Mouse (Mus musculus) ES-Bruce4 (cell line): Measurements from ENCODE around the gene Defb5. TPM values are rescaled to one million over a fixed set of nuclear protein-coding genes. Genes with fewer than 3 reads are reported as not detected.
"Not testable (repeated sequence)": the region's sequence is repeated elsewhere in the genome, so short reads cannot be mapped to it uniquely, and the experiment has no call there.

Experiments used
- H3K27ac ChIP-seq: 2 replicates; pipeline ENCODE4 v1.5.1; 2012; ENCODE audit warnings: low read length, inconsistent platforms; ENCODE audit not compliant: insufficient read depth
- H3K27me3 ChIP-seq: 2 replicates; pipeline ENCODE4 v1.6.1; 2012; ENCODE audit warnings: mild to moderate bottlenecking, low read length, inconsistent platforms; ENCODE audit not compliant: control insufficient read depth, poor library complexity, insufficient read depth, severe bottlenecking
- H3K36me3 ChIP-seq: 2 replicates; pipeline ENCODE4 v1.6.1; 2012; ENCODE audit warnings: inconsistent platforms, mild to moderate bottlenecking, low read length, moderate library complexity; ENCODE audit not compliant: control insufficient read depth, poor library complexity, insufficient read depth, severe bottlenecking
- H3K4me1 ChIP-seq: one replicate; pipeline ENCODE4 v1.8.1; 2011; ENCODE audit warnings: low read length; ENCODE audit not compliant: control insufficient read depth, insufficient read depth
- H3K4me3 ChIP-seq: 2 replicates; pipeline ENCODE4 v1.5.1; 2011; ENCODE audit warnings: low read depth, mild to moderate bottlenecking, low read length
- H3K9ac ChIP-seq: 2 replicates; pipeline ENCODE4 v1.6.1; 2012; ENCODE audit warnings: low read depth, mild to moderate bottlenecking, inconsistent platforms; ENCODE audit not compliant: poor library complexity, severe bottlenecking
- H3K9me3 ChIP-seq: replicated peaks from 2 replicates; pipeline ENCODE4 v1.6.1; 2012; ENCODE audit warnings: mild to moderate bottlenecking, low read length, inconsistent platforms; ENCODE audit not compliant: control insufficient read depth, poor library complexity, insufficient read depth, severe bottlenecking
- CTCF ChIP-seq: IDR thresholded peaks from one replicate; pipeline ENCODE4 v1.8.1; 2011; ENCODE audit warnings: low read depth, low read length
- EP300 ChIP-seq: IDR thresholded peaks from 2 replicates; pipeline ENCODE4 v1.6.1; 2011; ENCODE audit warnings: low read depth, low read length; ENCODE audit not compliant: insufficient read depth
- POLR2A ChIP-seq: IDR thresholded peaks from one replicate; pipeline ENCODE4 v1.8.1; 2011; ENCODE audit warnings: low read length; ENCODE audit not compliant: insufficient read depth
- polyA plus RNA-seq: library from polyadenylated mRNA; stranded (reverse); fragments of >200 nt; gene quantifications from 2 replicates; pipeline ENCODE4 v1.2.4, GENCODE M21; 2011; ENCODE audit warnings: low read depth; ENCODE audit not compliant: missing spikeins, insufficient read depth, insufficient read length

The Defb5 gene
- polyA plus RNA-seq: not detected in 2 replicates

DNA sequence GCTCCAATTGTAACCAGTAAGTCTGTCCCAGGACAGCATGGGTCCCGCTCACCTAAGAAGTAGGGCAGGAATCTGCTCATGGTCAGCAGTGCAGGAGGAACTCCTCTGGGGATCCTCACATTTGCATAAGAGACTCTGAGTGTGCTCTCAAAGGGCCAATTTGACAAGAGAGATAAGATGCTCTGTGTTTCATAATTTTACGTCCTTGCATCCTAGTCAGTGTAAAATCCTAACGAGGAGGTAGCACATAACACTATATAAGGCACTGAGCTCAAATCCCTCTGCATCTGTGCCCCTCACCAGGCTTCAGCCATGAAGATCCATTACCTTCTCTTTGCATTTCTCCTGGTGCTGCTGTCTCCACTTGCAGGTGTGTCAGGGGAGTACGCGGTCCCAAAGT is at the start of gene Defb5:
Gene Defb5, plus strand, starts transcription at position 301 of the 400 bp plus-strand sequence.
- Histone ChIP-seq H3K27me3 (no peaks in the 10 kb centered on the region; the same call in 1 of the 2 replicates), H3K4me3 (no peak within 1 kb of the TSS), H3K4me1 (no peaks in the 10 kb centered on the region), H3K9ac (no peak within 1 kb of the TSS), H3K36me3 (no peaks in the 10 kb centered on the region), H3K9me3 (no peaks in the 10 kb centered on the region), H3K27ac (no peak within 1 kb of the TSS)
- TF ChIP-seq EP300 (no peak), CTCF (no peak), POLR2A (no peak)

DNA sequence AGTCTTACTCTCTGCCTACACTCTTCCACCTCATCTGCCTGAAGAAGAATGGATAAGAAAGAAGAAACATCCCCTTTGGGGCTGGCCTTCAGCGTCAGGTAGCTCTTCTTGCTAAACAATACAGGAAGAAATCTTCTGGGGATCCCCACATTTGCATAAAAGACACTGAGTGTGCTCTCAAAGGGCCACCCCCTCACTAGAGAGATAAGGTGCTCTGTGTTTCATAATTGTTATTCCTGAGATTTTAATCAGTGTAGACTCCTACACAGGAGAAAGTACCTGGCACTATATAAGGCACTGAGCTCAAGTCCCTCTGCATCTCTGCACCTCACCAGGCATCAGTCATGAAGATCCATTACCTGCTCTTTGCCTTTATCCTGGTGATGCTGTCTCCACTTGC is 22.2 kb upstream of the Defb5 start, which contains the start of gene Defb6:
Gene Defb6, plus strand, starts transcription at position 318 of the 400 bp plus-strand sequence.
- no peaks in the 10 kb centered on the region for H3K4me1 ChIP-seq
- no peaks in the 10 kb centered on the region for H3K9me3 ChIP-seq
- TF ChIP-seq POLR2A (no peak), EP300 (no peak), CTCF (no peak)
- no peak within 1 kb of the TSS for H3K4me3 ChIP-seq
- no peak within 1 kb of the TSS for H3K27ac ChIP-seq
- H3K27me3 ChIP-seq: peaks cover 1% of the 10 kb centered on the region; the same call in 1 of the 2 replicates
- H3K9ac ChIP-seq: no peak within 1 kb of the TSS
- H3K36me3 ChIP-seq: no peaks in the 10 kb centered on the region

- H3K9ac ChIP-seq: no peak overlapping the region
- H3K4me3 ChIP-seq: no peak overlapping the region
- TF ChIP-seq CTCF: no peak
- TF ChIP-seq POLR2A: no peak
- TF ChIP-seq EP300: 0 out of 2 replicates have a peak, but pooled peaks have one; percentile 12
- H3K4me1 ChIP-seq: no peaks in the 10 kb centered on the region
- H3K27ac ChIP-seq: no peak overlapping the region
- H3K9me3 ChIP-seq: 0 out of 2 replicates have a peak, but pooled peaks cover 4% of the 10 kb centered on the region
- no peaks in the 10 kb centered on the region; the same call in 1 of the 2 replicates for H3K27me3 ChIP-seq
- H3K36me3 ChIP-seq: no peaks in the 10 kb centered on the region
These were observed 9.3 kb upstream of the Defb5 start for GRCm38 (mm10) chr8:19238101-19238500.

GRCm38 (mm10) chr8:19239616-19240015 is 7.8 kb upstream of the Defb5 start, which contains the start of gene Defb46:
TSS of gene Defb46 (plus strand) at chr8:19239916.
- no peaks in the 10 kb centered on the region for H3K36me3 ChIP-seq
- H3K4me1 ChIP-seq: no peaks in the 10 kb centered on the region
- no peak within 1 kb of the TSS for H3K27ac ChIP-seq
- TF ChIP-seq POLR2A: no peak
- TF ChIP-seq EP300: no peak
- no peak for TF ChIP-seq CTCF
- H3K27me3 ChIP-seq: no peaks in the 10 kb centered on the region; the same call in 1 of the 2 replicates
- H3K9ac ChIP-seq: no peak within 1 kb of the TSS
- H3K4me3 ChIP-seq: no peak within 1 kb of the TSS
- H3K9me3 ChIP-seq: 0 out of 2 replicates have a peak, but pooled peaks cover 4% of the 10 kb centered on the region

DNA sequence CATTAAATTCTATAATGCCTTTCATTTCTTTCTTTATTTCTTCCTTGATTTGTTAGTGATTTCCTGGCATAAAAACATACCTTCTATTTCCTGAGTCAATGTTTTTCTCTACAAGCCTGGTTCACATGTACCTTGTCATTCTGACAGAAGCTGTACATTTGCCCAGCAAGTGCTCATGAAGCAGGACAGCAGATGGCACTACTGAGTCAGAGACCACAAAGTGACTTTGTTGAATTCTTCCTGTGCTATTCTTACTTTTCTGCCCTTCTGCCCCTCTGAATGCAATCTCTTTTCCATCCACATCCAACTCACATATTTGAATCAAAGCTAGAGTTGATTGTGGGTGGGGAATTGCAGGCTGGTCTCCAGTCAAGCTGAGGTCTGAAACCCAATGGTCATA is 10.8 kb downstream of the Defb5 start:
- Histone ChIP-seq H3K9ac (no peak overlapping the region), H3K4me1 (no peaks in the 10 kb centered on the region), H3K27ac (no peak overlapping the region), H3K9me3 (no peaks in the 10 kb centered on the region), H3K27me3 (no peaks in the 10 kb centered on the region), H3K4me3 (no peak overlapping the region), H3K36me3 (no peaks in the 10 kb centered on the region)
- no peak for TF ChIP-seq POLR2A

DNA sequence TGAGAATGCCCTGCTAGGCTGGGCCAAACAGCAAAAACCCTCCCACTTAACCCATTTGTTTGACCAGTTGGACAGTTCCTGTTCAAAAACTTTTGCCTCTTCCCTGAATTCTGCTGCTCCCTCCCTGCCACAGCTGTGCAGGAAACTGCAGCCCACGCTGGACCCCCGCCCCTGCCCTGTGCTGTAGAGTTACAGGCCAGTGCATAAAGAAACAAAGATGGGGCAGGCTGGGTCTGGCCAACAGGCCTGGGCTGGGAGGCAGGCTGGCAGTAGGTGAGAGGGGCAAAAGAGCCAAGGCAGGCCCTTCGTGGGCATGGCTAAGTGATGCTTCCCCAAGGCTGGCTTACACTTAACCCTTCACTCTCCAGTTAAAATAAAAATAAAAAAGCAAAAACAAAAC is 12.3 kb downstream of the Defb5 start:
- Histone ChIP-seq H3K27me3 (no peaks in the 10 kb centered on the region), H3K27ac (no peak overlapping the region), H3K36me3 (no peaks in the 10 kb centered on the region), H3K9ac (no peak overlapping the region), H3K4me1 (no peaks in the 10 kb centered on the region), H3K9me3 (no peaks in the 10 kb centered on the region), H3K4me3 (no peak overlapping the region)
- TF ChIP-seq CTCF: no peak
- no peak for TF ChIP-seq EP300
- TF ChIP-seq POLR2A: no peak

GRCm38 (mm10) chr8:19293060-19293459 is 45.7 kb downstream of the Defb5 start, which contains the start of gene Defb3:
TSS of gene Defb3 (plus strand) at chr8:19293360.
- not testable (repeated sequence) for H3K9me3 ChIP-seq, H3K4me3 ChIP-seq, H3K27ac ChIP-seq, H3K9ac ChIP-seq, H3K36me3 ChIP-seq, H3K27me3 ChIP-seq, H3K4me1 ChIP-seq

DNA sequence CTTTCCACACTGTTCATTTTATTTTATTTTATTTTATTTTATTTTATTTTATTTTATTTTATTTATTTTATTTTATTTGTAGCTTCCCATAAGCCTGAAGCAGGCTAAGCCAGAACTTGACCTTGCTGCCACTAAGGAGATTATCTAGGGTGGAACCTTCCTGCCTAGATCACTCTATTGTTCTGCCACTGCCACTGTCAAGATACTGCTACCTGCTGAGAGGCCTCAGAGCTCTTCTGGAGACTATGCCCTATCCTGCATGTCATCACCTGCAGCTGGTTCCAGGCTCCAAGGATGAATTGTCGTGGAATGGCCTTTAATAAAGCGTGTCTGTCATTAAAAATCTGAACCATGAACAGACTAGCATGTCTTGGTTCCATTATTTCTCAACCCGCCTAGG is 51.0 kb downstream of the Defb5 start:
- not testable (repeated sequence) for H3K4me1 ChIP-seq, H3K36me3 ChIP-seq, H3K27ac ChIP-seq, H3K9ac ChIP-seq, H3K4me3 ChIP-seq, H3K27me3 ChIP-seq, H3K9me3 ChIP-seq
